Mouse (Mus musculus): ENCODE measurements around the gene Gm5799.
"Not testable (repeated sequence)": the region's sequence is repeated elsewhere in the genome, so short reads cannot be mapped to it uniquely, and the experiment has no call there.

Gm5799 gene

GRCm38 (mm10) chr14:43543276-43543675 lies at the start of gene Gm5799:
Gene Gm5799, plus strand, starts transcription at chr14:43543576.
- DNase-seq, result not testable (repeated sequence)

- DNase-seq, result not testable (repeated sequence)
These were observed 12.0 kb upstream of the Gm5799 start for GRCm38 (mm10) chr14:43531052-43532010.

- DNase-seq, result not testable (repeated sequence)
These were observed 11.4 kb upstream of the Gm5799 start for GRCm38 (mm10) chr14:43532011-43532383.

- DNase-seq, result not testable (repeated sequence)
These were observed 11.0 kb upstream of the Gm5799 start for GRCm38 (mm10) chr14:43532387-43532786.

- not testable (repeated sequence) for DNase-seq
These were observed 5.2 kb upstream of the Gm5799 start for GRCm38 (mm10) chr14:43538144-43538543.

GRCm38 (mm10) chr14:43546281-43546680 lies 2.9 kb downstream of the Gm5799 start:
- not testable (repeated sequence) for DNase-seq

- not testable (repeated sequence) for DNase-seq
These were observed 8.9 kb downstream of the Gm5799 start for GRCm38 (mm10) chr14:43552271-43552670.

- not testable (repeated sequence) for DNase-seq
These were observed 34.6 kb downstream of the Gm5799 start for GRCm38 (mm10) chr14:43577969-43578368.

- DNase-seq, result not testable (repeated sequence)
These were observed 35.7 kb downstream of the Gm5799 start, which contains the start of gene Gm17654 for GRCm38 (mm10) chr14:43579046-43579445. Gene Gm17654, minus strand, starts transcription at chr14:43579146.

All from cerebellum, adult 9-11 months (tissue).